Mouse (Mus musculus): Measurements from ENCODE around the gene Olfm2.
A peak's percentile ranks its signal among the peaks of the same experiment; 100 is the strongest.

Gene Olfm2

GRCm38 (mm10) chr9:20746017-20746660 lies at the start of gene Olfm2:
Gene Olfm2, minus strand, starts transcription at chr9:20746349.
- no peak for DNase-seq

- DNase-seq = peak; percentile 22
These were observed 48.1 kb upstream of the Olfm2 start for GRCm38 (mm10) chr9:20794108-20794806.

DNA sequence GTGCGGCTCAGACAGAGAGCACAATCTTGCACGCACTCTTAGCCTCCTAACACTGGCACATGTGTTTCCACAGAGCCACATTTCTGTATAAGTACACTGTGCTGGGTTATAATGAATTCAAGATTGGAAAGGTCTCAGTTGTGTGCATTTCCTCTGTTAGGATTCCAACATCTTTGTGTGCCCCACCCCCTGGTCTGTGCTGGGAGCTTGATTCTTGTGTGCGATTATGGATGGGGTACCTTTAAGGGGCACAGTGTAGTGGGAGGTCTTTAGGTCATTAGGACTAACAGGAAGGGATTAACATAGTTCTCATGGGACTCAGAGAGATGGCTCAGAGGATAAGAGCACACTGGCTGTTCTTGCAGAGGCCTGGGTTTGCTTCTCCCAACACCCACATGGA lies 44.2 kb upstream of the Olfm2 start:
- no peak for DNase-seq

- DNase-seq = no peak
These were observed 43.5 kb upstream of the Olfm2 start for GRCm38 (mm10) chr9:20789651-20790050.

- DNase-seq = no peak
These were observed 41.8 kb upstream of the Olfm2 start for GRCm38 (mm10) chr9:20787992-20788391.

DNA sequence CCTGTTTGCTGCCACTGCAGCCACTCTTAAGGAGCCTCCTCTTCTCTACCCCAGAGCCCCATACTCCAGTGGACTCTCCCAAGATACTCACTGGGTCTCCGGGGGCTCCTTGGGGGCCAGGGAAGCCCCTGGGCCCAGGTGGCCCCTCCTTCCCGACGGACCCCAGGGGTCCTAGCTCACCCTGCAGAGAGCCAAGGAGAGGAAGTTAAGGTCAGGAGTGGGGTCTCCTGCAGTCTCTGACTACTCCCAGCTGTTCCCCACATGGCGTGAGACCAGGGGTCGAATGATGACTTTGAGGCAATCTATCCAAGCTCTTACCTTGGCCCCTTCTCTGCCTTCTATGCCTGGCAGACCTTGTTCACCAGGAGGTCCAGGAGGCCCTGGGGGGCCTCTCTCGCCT lies 38.9 kb upstream of the Olfm2 start:
- no peak for DNase-seq

GRCm38 (mm10) chr9:20781286-20781685 lies 35.1 kb upstream of the Olfm2 start:
- DNase-seq = no peak

DNA sequence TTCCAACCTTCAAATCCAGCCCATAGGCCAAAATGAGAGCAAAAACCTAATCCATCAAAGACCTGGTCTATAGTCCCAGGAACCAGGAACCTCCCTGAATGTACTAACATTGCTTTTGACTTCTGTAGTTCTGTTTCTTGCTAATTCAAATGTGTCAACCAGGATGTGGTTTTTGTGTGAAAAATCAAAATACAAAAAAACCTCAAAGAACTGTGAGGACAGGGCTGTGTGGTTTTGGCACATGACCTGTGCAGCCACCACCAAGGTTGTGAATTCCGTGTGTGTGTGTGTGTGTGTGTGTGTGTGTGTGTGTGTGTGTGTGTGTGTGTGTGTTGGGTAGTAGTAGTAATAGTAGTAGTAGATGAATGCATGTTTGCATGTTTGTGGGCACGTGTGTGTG lies 19.1 kb upstream of the Olfm2 start:
- DNase-seq = no peak

DNA sequence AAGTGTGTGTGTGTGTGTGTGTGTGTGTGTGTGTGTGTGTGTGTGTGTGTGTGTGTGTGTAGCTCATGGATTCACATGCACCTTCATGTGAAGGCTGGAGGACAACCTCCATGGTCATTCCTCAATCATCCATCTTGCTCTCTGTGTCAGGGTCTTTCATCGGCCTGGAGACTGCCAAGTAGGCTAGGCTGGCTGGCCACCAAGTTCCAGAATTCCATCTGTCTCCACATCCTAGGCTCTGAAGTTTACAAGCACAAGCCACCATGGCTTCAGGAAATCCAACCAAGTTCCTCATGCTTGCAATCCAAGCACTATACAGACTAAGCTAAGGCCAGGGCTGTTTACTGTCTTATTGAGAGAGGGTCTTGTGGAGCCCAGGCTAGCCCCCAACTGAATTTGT lies 16.9 kb upstream of the Olfm2 start:
- no peak for DNase-seq

- DNase-seq = no peak
These were observed 16.2 kb upstream of the Olfm2 start for GRCm38 (mm10) chr9:20762197-20762961.

DNA sequence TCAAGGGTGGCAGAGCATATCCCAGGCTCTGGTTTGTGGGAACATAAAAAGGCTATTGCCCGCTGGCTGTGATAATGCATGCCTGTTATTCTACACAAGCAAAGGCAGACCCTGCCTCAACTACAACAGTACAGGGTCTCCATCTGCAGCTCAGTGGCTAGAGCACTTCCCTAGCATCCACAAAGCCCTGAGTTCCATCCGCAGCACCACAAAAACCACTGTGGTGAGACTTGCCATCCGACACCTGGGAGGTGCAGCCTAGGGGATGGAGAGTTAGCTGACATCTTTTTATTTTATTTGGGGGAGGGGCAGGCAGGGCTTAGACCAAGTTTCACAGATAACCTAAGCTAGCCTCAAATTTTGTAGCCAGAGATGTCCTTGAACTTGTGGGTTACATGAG lies 15.2 kb upstream of the Olfm2 start:
- no peak for DNase-seq

GRCm38 (mm10) chr9:20760813-20761212 lies 14.7 kb upstream of the Olfm2 start:
- peak; percentile 54 for DNase-seq

GRCm38 (mm10) chr9:20758896-20759295 lies 12.7 kb upstream of the Olfm2 start:
- DNase-seq = no peak

DNA sequence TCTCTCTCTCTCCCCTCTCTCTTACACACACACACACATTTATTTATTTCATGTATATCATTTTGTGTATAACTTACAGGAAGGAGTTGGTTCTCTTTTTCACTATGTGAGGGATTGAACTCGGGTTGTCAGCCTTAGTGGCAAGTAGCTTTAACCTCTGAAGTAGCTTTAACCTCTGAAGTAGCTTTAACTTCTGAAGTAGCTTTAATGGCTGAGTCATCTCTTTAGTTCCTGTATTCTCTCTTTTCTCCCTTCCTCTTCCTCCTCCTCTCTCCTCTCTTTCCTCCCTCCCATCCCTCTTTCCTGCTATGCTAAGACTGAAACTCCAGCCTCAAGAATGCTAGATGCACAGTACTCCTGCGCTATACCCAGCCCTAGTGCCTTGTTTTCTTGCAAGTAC lies 12.1 kb upstream of the Olfm2 start:
- no peak for DNase-seq

DNA sequence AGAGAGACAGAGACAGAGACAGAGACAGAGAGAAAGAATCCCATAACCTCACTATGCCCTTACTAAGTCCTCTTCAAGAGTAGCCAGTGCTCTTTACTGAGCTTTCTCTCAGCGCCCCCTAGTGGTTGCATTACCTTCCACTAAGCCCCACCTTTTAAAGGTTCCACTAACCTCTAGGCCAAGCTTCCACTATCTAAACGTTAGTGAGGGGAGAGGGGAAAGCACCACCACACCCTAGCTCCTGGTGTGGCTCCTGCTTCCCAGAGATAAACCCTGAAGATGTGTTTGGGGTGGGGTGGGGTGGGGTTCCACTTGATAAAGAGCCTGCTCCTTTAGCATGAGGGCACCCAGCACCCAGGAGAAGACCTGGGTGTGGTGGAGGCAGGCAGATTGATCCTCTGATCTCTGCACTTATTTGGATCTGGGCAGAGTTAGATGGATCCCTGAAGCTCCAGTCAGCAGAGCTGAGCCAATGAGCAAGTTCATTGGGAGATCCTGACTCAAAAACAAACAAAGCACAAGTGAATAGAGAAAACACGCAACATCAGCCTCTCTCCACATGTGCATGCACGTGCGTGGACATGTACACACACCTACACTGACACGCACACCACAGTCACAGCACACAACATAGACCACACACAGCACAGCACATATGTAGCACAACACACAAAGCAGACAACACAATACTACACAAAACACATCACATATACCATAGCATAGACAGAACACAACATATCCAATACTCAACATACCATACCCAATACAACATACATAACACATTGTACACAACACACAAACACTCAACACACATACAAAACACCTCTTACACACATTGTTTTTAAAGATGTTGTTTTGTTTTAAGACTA lies 11.2 kb upstream of the Olfm2 start:
- DNase-seq = peak; percentile 68

GRCm38 (mm10) chr9:20756081-20756700 lies 10.0 kb upstream of the Olfm2 start:
- no peak for DNase-seq

DNA sequence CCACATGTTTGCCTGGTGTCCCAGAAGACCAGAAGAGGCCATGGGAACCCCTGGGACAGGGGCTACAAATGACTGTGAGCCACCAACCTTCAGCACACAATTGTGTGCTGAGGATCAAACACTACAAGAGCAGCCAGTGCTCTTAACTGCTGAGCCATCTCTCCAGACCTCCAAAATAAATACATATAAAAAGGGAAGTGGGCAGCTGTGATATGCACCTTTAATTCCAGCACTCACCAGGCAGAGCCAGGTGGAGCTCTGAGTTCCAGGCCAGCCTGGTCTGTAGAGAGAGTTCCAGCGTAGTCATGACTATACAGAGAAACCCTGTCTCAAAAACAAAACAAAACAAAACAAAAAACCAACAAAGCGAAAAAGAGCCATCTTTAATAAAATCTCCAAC lies 8.2 kb upstream of the Olfm2 start:
- DNase-seq = no peak

- no peak for DNase-seq
These were observed 5.4 kb upstream of the Olfm2 start for GRCm38 (mm10) chr9:20751477-20752029.

DNA sequence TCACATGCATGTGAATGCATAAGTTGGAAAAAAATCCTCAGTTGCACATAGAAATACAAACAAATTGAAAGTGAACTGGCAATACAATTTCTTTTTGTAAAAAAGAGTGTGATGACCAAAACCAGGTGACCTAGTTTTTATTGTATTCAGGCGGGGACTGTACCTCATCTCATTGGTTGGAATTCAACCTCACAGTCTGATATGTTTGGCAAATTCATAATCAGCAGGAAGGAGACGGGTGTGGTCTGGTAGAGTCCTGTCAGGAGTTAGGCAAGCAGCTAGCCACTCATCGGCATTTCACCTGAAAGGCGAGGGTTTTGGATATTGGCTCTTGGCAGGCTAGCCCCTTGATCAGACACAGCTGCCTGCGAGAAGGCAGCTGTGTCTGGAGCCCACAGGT lies 3.1 kb upstream of the Olfm2 start:
- DNase-seq = no peak

DNA sequence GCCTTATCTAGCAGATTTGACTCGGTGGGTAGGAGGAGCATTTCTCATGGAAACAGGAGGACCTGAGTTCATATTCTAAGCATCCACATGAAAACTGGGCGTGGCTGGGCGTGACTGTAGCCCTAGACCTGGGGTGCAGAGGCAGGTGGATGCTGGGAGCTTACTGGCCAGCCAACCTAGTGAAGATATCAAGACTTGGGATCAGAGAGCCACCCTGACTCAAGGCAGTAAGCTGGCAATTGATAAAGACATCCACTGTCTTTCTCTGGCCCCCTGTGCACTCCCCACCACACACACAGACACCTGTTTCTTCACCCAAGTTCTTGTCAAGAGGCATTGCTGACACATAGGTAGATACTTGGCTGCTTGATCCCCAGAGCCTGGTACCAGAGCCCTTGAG lies 2.4 kb upstream of the Olfm2 start:
- DNase-seq = no peak

GRCm38 (mm10) chr9:20747682-20748081 lies 1.5 kb upstream of the Olfm2 start:
- DNase-seq = no peak
